19 mouse cellular contexts compared by ENCODE assay signal in the genomic region with DNA sequence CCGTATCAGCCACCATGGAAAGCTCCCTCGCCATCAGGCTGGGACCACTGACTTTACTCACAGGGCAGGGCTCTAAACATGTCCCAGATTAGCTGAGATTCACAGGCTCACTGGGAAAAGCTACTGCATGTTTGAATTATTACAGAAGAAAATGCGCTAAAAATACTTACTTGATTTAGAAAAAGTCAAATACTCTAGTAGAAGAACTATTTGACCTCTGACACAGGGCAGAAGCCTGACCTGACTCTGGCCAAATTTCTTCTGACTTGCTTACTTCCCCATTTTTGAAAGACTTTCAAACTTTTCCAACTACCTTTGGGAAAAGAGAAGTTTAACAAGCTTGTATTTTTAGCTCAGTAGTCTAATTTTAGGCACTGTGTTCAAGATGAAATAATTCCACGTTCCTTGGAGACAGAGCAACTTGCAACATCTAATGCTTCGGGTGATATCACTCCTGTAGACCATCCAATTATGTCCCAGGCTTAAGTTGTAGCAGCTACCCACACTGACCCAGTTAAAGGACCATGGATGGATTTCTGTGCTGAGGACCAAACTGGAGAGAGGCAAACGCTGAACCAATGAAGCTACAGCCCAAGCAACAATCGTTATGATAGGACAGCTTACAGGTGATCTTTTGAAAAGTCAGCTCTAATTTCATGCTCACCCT.
A peak's percentile ranks its signal among the peaks of the same experiment; 100 is the strongest.
DNase-seq lines count a peak whose midpoint lies in the region; ATAC-seq and TF ChIP-seq lines count a peak whose summit lies in the region.
"Had no signal": no experiment of that assay in that cellular context is flagged by ENCODE, and none has a peak within 500 bp of the region (broad histone marks: within the 10 kb centered on the region; RNA-seq: fewer than 3 reads in every experiment).

No protein-coding gene starts in this region.

- TF ChIP-seq CTCF in lung, postnatal 0 days (IDR thresholded peaks at IDR 0.05), result no peak

- no peak for ATAC-seq in forebrain, embryonic 11.5 days (replicated peaks; ENCODE audit: low FRiP score)
- no peak for ATAC-seq in forebrain, embryonic 16.5 days
- ATAC-seq in heart, embryonic 13.5 days (ENCODE audit: extremely low read depth, insufficient number of reproducible peaks, low FRiP score, low TSS enrichment), result no peak
- no peak for ATAC-seq in heart, embryonic 12.5 days (ENCODE audit: insufficient number of reproducible peaks, low FRiP score)
- no peak for ATAC-seq in lung, postnatal 0 days
- peak; percentile 42 for ATAC-seq in megakaryocyte progenitor cell, adult 5-6 weeks (replicated peaks; ENCODE audit: poor library complexity)
- ATAC-seq: intestine, postnatal 0 days had no signal

- no peaks in the 10 kb centered on the region for H3K27me3 ChIP-seq in forebrain, embryonic 11.5 days (ENCODE audit: control insufficient read depth, insufficient read depth, low read length)
- no peaks in the 10 kb centered on the region for H3K27me3 ChIP-seq in forebrain, embryonic 16.5 days (replicated peaks; ENCODE audit: control insufficient read depth, insufficient read depth, low read length)
- no peaks in the 10 kb centered on the region for H3K27me3 ChIP-seq in heart, embryonic 13.5 days (replicated peaks)
- no peaks in the 10 kb centered on the region for H3K27me3 ChIP-seq in heart, embryonic 12.5 days (replicated peaks)
- no peaks in the 10 kb centered on the region for H3K27me3 ChIP-seq in lung, postnatal 0 days (replicated peaks; ENCODE audit: insufficient read depth, low read length)
- H3K27me3 ChIP-seq: CH12.LX; hindbrain, embryonic 15.5 days; limb, embryonic 15.5 days; midbrain, embryonic 12.5 days had no signal

- H3K9ac ChIP-seq in forebrain, embryonic 11.5 days (ENCODE audit: low read length), result no peak overlapping the region
- no peak overlapping the region for H3K9ac ChIP-seq in forebrain, embryonic 16.5 days (replicated peaks; ENCODE audit: low read depth, low read length)
- no peak overlapping the region for H3K9ac ChIP-seq in heart, embryonic 13.5 days
- H3K9ac ChIP-seq in heart, embryonic 12.5 days, result no peak overlapping the region
- H3K9ac ChIP-seq in lung, postnatal 0 days (replicated peaks; ENCODE audit: low read depth), result no peak overlapping the region
- H3K9ac ChIP-seq: hindbrain, embryonic 15.5 days; limb, embryonic 15.5 days; lung, embryonic 14.5 days; midbrain, embryonic 12.5 days had no signal

- H3K4me1 ChIP-seq in forebrain, embryonic 11.5 days (replicated peaks; ENCODE audit: control insufficient read depth, insufficient read depth, low read length), result no peaks in the 10 kb centered on the region
- H3K4me1 ChIP-seq in forebrain, embryonic 16.5 days (replicated peaks; ENCODE audit: control insufficient read depth, insufficient read depth, low read length), result no peaks in the 10 kb centered on the region
- H3K4me1 ChIP-seq in heart, embryonic 13.5 days, result peaks cover 14% of the 10 kb centered on the region
- peaks cover 18% of the 10 kb centered on the region for H3K4me1 ChIP-seq in heart, embryonic 12.5 days (replicated peaks)
- no peaks in the 10 kb centered on the region for H3K4me1 ChIP-seq in lung, postnatal 0 days (ENCODE audit: insufficient read depth, low read depth, low read length)
- H3K4me1 ChIP-seq: hindbrain, embryonic 15.5 days; limb, embryonic 15.5 days; midbrain, embryonic 12.5 days had no signal

- H3K4me2 ChIP-seq in forebrain, embryonic 11.5 days (ENCODE audit: low read depth, low read length, severe bottlenecking), result no peak overlapping the region
- no peak overlapping the region for H3K4me2 ChIP-seq in forebrain, embryonic 16.5 days (ENCODE audit: low read length)
- H3K4me2 ChIP-seq in heart, embryonic 13.5 days, result no peak overlapping the region
- H3K4me2 ChIP-seq in heart, embryonic 12.5 days, result no peak overlapping the region
- no peak overlapping the region for H3K4me2 ChIP-seq in lung, postnatal 0 days (replicated peaks; ENCODE audit: low read depth, low read length)
- H3K4me2 ChIP-seq: hindbrain, embryonic 15.5 days; limb, embryonic 15.5 days; lung, embryonic 14.5 days; midbrain, embryonic 12.5 days had no signal

- WGBS in forebrain, embryonic 11.5 days, result 90% methylated on average over 7 of the region's 7 CpGs
- 91% methylated on average over 7 of the region's 7 CpGs for WGBS in forebrain, embryonic 16.5 days
- 70% methylated on average over 7 of the region's 7 CpGs for WGBS in heart, embryonic 13.5 days
- 76% methylated on average over 7 of the region's 7 CpGs for WGBS in heart, embryonic 12.5 days
- WGBS in lung, postnatal 0 days, result 72% methylated on average over 7 of the region's 7 CpGs

- peak; percentile 32 for DNase-seq in forebrain, embryonic 11.5 days (ENCODE audit: low spot score)
- DNase-seq in lung, postnatal 0 days (ENCODE audit: low spot score), result peak; percentile 15
- no peak for DNase-seq in lung, postnatal 14 days
- no peak for DNase-seq in right cerebral cortex, postnatal 10 days (ENCODE audit: low spot score in 2 of 2)
- DNase-seq: adrenal gland, postnatal 14 days; cerebellum, adult 9-11 months; lung, embryonic 14.5 days; right cerebral cortex, adult 18-20 months; thymus, adult 18-20 months had no signal

- H3K9me3 ChIP-seq in forebrain, embryonic 11.5 days (ENCODE audit: control insufficient read depth, low read length), result no peaks in the 10 kb centered on the region
- no peaks in the 10 kb centered on the region for H3K9me3 ChIP-seq in forebrain, embryonic 16.5 days (ENCODE audit: control insufficient read depth, low read length)
- no peaks in the 10 kb centered on the region for H3K9me3 ChIP-seq in heart, embryonic 13.5 days
- no peaks in the 10 kb centered on the region for H3K9me3 ChIP-seq in heart, embryonic 12.5 days (replicated peaks)
- no peaks in the 10 kb centered on the region for H3K9me3 ChIP-seq in lung, postnatal 0 days (ENCODE audit: low read length)
- H3K9me3 ChIP-seq: hindbrain, embryonic 15.5 days; limb, embryonic 15.5 days; midbrain, embryonic 12.5 days had no signal

- peaks cover under 1% of the 10 kb centered on the region for H3K36me3 ChIP-seq in forebrain, embryonic 11.5 days (ENCODE audit: control insufficient read depth, insufficient read depth, low read length)
- no peaks in the 10 kb centered on the region for H3K36me3 ChIP-seq in forebrain, embryonic 16.5 days (ENCODE audit: control insufficient read depth, insufficient read depth)
- peaks cover 90% of the 10 kb centered on the region for H3K36me3 ChIP-seq in heart, embryonic 13.5 days
- peaks cover 69% of the 10 kb centered on the region for H3K36me3 ChIP-seq in heart, embryonic 12.5 days
- H3K36me3 ChIP-seq in lung, postnatal 0 days (ENCODE audit: insufficient read depth, low read length), result peaks cover 10% of the 10 kb centered on the region; the same call in 1 of the 2 replicates
- H3K36me3 ChIP-seq: hindbrain, embryonic 15.5 days had no signal

- no peak overlapping the region for H3K27ac ChIP-seq in forebrain, embryonic 11.5 days (ENCODE audit: low read depth, low read length)
- no peak overlapping the region for H3K27ac ChIP-seq in forebrain, embryonic 16.5 days (ENCODE audit: low read length)
- peak overlapping the region; percentile 39; the same call in 1 of the 2 replicates for H3K27ac ChIP-seq in heart, embryonic 13.5 days (replicated peaks)
- no peak overlapping the region for H3K27ac ChIP-seq in heart, embryonic 12.5 days (ENCODE audit: poor library complexity, severe bottlenecking)
- H3K27ac ChIP-seq in lung, postnatal 0 days (ENCODE audit: low read length), result no peak overlapping the region
- H3K27ac ChIP-seq: hindbrain, embryonic 15.5 days; limb, embryonic 15.5 days; midbrain, embryonic 12.5 days had no signal

- H3K4me3 ChIP-seq in forebrain, embryonic 11.5 days (ENCODE audit: low read depth, low read length), result no peak overlapping the region
- H3K4me3 ChIP-seq in forebrain, embryonic 16.5 days (replicated peaks; ENCODE audit: low read length), result no peak overlapping the region
- no peak overlapping the region for H3K4me3 ChIP-seq in heart, embryonic 13.5 days
- no peak overlapping the region for H3K4me3 ChIP-seq in heart, embryonic 12.5 days
- H3K4me3 ChIP-seq in lung, postnatal 0 days (ENCODE audit: low read depth, low read length), result no peak overlapping the region
- H3K4me3 ChIP-seq: hindbrain, embryonic 15.5 days; limb, embryonic 15.5 days; midbrain, embryonic 12.5 days; myocyte had no signal

- TF ChIP-seq EP300 in lung, postnatal 0 days (IDR thresholded peaks at IDR 0.05), result no peak

Comparison
In these comparisons a context has a peak if more than half of its experiments do, and no peak if none do; other contexts are left out.
1. DNase-seq: peak in forebrain, embryonic 11.5 days (single experiment) and lung, postnatal 0 days (single experiment); none in lung, postnatal 14 days (single experiment) and right cerebral cortex, postnatal 10 days (0 of 2).